Mouse (Mus musculus) left cerebral cortex, adult 2 months (tissue): ENCODE data around the gene Psap. TPM values are rescaled to one million over a fixed set of nuclear protein-coding genes. Genes with fewer than 3 reads are reported as not detected.
"Not testable (repeated sequence)": the region's sequence is repeated elsewhere in the genome, so short reads cannot be mapped to it uniquely, and the experiment has no call there.

ENCODE experiments used
- DNase-seq, 2 experiments: peaks; one replicate each; pipeline ENCODE4 v3.0.0; 2021 to 2022; ENCODE audit warnings: low spot score in 2 of 2, mixed read lengths in 1 of 2; ENCODE audit errors: extremely low spot score in 1 of 2
- H3K27ac ChIP-seq: fragments of 200-600 bp; 2 replicates; pipeline ENCODE4 v1.8.1; 2022
- H3K4me3 ChIP-seq: fragments of 200-600 bp; 2 replicates; pipeline ENCODE4 v1.8.1; 2022
- CTCF ChIP-seq: fragments of 200-600 bp; IDR thresholded peaks from 2 replicates; pipeline ENCODE4 v1.8.1; 2022; ENCODE audit warnings: antibody characterized with exemption, mild to moderate bottlenecking, moderate library complexity
- intact Hi-C: fragments of 180-260 bp; cut with DNase I; formaldehyde crosslinking; loops from one replicate; pipeline ENCODE4 v1.15.1; 2025
- total RNA-seq, 2 experiments: library from RNA; stranded (reverse); gene quantifications; 2 replicates each; pipeline ENCODE4 v1.2.3; 2021

Gene Psap
- total RNA-seq, 2 experiments from 2014 or later: 1,511 to 1,570 TPM

DNA sequence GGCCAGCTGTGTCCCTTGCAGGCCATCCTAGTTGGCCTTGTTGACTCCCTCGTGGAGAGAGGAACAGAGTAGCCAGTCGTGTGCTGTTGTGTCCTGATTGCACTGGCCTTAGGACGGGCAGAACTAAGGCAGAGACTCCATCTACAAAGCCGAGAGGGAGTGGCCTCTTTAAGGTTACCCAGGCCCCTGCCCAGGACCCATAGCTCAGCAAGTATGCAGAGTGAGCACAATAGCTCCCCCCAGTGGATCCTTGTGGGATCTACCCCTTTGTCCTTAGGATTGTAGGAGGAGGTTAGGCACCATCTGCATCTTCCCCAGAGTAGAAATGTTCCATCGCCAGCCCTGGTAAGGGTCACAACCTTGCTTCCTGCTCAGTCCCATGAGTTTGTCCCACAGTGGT, 30.9 kb upstream of the Psap start:
- intact Hi-C loops: loop anchor here (5.0 to 10.0 kb wide), 2 partner anchors 51 to 362 kb away; no protein-coding TSS in a partner anchor
- Histone ChIP-seq H3K27ac (no peak overlapping the region), H3K4me3 (no peak overlapping the region)
- TF ChIP-seq CTCF: peak; percentile 71
- DNase-seq: peak; percentile 35 to 51

GRCm38 (mm10) chr10:60248345-60248744, 29.1 kb upstream of the Psap start:
- H3K4me3 ChIP-seq, H3K27ac ChIP-seq, DNase-seq: not testable (repeated sequence)
- intact Hi-C loops: loop anchor here (5.0 to 10.0 kb wide), 2 partner anchors 49 to 364 kb away; no protein-coding TSS in a partner anchor

GRCm38 (mm10) chr10:60250426-60250965, 26.9 kb upstream of the Psap start:
- no peak overlapping the region for H3K27ac ChIP-seq
- intact Hi-C loops: no loop called here
- H3K4me3 ChIP-seq: no peak overlapping the region
- no peak for DNase-seq
- no peak for TF ChIP-seq CTCF

GRCm38 (mm10) chr10:60252187-60252586, 25.2 kb upstream of the Psap start:
- no peak for DNase-seq
- no peak for TF ChIP-seq CTCF
- intact Hi-C loops: no loop called here
- H3K4me3 ChIP-seq: no peak overlapping the region
- H3K27ac ChIP-seq: no peak overlapping the region

DNA sequence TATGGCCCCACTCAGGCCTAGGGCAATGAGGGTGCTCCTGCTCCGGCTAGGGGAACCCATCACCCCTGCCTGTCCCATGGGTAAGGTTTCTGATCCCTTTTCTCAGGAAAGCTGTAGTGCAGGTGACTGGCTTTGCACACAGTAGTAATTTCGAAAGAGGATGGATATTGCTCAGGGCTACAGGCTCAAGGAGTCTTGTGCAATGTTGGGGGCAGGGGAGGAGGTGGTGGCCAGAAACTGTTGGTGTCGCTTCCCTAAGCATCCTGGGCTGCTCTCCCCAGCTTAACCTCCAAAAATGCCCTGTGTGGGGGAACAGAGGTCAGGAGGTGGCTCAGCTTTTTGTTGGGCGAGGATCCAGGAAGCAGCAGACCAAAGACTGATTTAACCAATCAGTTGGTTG, 24.8 kb upstream of the Psap start:
- Histone ChIP-seq H3K4me3 (no peak overlapping the region), H3K27ac (no peak overlapping the region)
- TF ChIP-seq CTCF: no peak
- intact Hi-C loops: no loop called here
- DNase-seq: no peak

DNA sequence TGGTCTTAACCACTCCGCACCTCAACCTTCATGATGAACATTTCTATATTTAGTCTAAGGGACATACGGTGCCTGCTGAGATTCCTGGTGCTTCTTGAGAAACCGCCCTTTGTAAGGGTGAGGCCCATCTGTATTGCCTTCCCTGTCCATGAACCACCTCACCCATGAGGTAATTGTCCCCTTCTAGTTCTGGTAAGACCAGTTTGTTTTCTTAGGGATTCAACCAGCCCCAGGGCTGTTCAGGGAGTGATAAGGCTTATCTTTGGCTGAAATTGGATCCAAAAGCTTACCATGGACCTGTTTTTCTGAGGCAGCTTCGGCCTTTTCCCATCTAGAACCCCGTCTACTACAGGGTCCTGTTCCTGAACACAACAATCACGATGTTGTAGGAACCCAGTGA, 21.3 kb upstream of the Psap start:
- intact Hi-C loops: no loop called here
- no peak for DNase-seq

GRCm38 (mm10) chr10:60257261-60257825, 20.1 kb upstream of the Psap start:
- no peak for TF ChIP-seq CTCF
- H3K27ac ChIP-seq: no peak overlapping the region

More for the DNA sequence above, 21.3 kb upstream of the Psap start:
- no peak for TF ChIP-seq CTCF
- Histone ChIP-seq H3K4me3 (no peak overlapping the region), H3K27ac (no peak overlapping the region)

DNA sequence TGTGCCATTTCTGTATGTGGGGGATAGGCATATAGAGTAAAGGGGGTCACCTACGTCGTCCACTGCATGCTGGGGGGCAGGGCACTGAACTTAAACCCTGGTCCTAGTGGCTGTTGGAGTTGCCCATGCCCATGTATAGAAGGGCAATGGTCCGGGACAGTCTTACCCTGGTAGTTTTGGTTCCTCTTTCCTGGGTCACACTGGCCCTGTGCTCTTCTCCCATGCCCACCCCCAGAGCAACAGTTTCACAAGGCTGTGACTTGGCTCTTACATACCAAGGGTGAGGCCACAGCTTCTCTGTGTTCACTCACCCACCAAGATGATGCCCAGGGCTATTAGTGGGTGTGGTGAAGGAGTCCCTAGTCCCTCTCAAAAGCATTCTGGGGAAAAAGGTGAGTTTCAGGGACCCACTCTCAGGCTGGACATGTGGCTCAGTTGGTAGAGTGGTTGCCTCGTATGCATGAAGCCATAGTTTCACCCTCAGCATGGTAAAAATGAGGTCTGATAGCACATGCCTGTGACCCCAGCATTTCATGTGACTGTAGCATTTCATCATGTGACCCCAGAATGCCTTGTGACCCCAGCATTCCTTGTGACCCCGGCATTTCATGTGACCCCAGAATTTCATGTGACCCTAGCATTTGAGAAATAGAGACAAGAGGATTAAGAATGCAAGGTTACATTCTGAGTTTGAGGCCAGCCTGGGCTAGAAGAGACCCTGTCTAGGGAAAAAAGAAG, 16.7 kb upstream of the Psap start:
- no peak overlapping the region; the same call in 1 of the 2 replicates for H3K27ac ChIP-seq
- TF ChIP-seq CTCF: no peak
- DNase-seq: no peak
- intact Hi-C loops: no loop called here
- no peak overlapping the region for H3K4me3 ChIP-seq

More at GRCm38 (mm10) chr10:60257261-60257825, 20.1 kb upstream of the Psap start:
- no peak for DNase-seq
- H3K4me3 ChIP-seq: no peak overlapping the region
- intact Hi-C loops: no loop called here

GRCm38 (mm10) chr10:60261530-60261929, 15.9 kb upstream of the Psap start:
- no peak for TF ChIP-seq CTCF
- Histone ChIP-seq H3K4me3 (no peak overlapping the region), H3K27ac (no peak overlapping the region)
- intact Hi-C loops: no loop called here
- no peak for DNase-seq

DNA sequence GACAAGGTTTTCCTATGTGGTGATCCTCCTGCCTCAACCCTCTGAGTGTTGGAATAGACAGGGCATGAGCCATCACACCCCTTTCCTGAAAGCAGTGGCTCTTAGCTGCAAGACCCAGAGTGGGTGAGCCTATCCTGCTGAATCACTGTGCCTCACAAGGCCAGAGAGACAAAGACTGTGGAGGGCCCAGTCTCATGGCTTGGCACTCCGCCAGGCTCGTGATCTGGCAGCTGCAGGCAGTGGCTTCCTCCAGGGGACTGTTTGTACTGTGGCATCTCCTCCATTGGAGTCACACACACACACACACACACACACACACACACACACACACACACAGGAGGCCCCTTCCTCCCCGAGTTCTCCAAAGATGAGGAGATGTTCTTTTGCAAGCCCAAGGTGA, 15.0 kb upstream of the Psap start:
- peak; percentile 65 to 77 for DNase-seq

GRCm38 (mm10) chr10:60263351-60263750, 14.1 kb upstream of the Psap start:
- intact Hi-C loops: no loop called here
- TF ChIP-seq CTCF: no peak

More for the DNA sequence above, 15.0 kb upstream of the Psap start:
- Histone ChIP-seq H3K4me3 (no peak overlapping the region), H3K27ac (peak overlapping the region; percentile 57)
- no peak for TF ChIP-seq CTCF
- intact Hi-C loops: no loop called here

GRCm38 (mm10) chr10:60265252-60265651, 12.2 kb upstream of the Psap start:
- Histone ChIP-seq H3K4me3 (no peak overlapping the region), H3K27ac (no peak overlapping the region)
- TF ChIP-seq CTCF: no peak
- intact Hi-C loops: no loop called here
- no peak for DNase-seq

More at GRCm38 (mm10) chr10:60263351-60263750, 14.1 kb upstream of the Psap start:
- DNase-seq: no peak
- no peak overlapping the region for H3K27ac ChIP-seq
- H3K4me3 ChIP-seq: no peak overlapping the region
